Mouse (Mus musculus): ENCODE results near the gene Flot1. TPM values are rescaled to one million over a fixed set of nuclear protein-coding genes. Genes with fewer than 3 reads are reported as not detected.

The Flot1 gene
- total RNA-seq (2023): 10 to 100 TPM; 49.4 to 58.8 TPM

DNA sequence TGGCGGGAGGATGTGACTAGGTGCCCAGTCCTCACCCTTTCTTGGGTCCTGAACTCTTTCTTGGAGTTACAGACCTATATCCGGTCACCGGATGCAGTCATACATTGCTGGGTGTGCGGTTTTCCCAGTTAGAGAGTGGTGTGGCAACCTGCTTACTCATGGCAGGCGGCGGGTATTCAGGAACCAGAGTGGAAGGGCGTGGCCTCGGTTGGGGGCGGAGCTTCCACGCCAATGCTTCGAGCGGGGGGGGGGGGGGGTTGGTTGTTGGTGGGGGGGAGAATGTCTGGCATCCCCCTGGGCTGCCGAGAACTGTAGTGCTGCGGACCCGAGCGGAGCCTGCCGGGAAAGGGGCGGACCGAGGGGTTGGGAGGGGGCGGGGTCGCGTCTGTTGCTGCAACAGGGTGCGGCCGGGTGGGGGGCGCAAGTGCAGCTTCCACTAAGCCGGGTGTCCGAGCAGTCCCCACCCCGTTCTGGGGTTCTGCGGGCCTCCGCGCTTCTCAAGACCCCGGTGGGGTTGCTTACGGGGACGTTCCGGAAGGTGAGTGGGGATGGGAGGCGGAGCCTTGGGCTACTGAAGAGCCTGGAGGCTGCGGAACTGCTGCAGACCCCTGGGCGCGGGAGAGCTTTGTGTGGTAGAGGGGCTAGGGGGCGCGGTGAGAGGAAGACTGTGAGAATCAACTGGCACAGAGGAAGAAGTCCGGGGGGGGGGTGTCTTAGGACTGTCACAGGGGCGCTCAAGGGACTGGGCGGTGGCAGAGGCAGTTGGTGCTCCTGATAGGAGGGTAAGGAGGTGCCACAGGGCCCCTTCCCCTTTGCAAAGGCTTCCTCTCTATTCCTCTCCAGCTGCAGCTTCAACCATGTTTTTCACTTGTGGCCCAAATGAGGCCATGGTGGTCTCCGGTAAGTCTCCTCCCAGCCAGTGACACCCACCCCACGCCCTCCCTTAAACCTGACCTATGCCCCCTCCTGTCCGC, at the start of gene Flot1:
Gene Flot1 (plus strand): TSS at position 267 of the 974 bp plus-strand sequence.

GRCm38 (mm10) chr17:35821439-35822430, 1.3 kb upstream of the Flot1 start, which contains the start of gene Ier3:
TSS of gene Ier3 (plus strand) at chr17:35821684.

GRCm38 (mm10) chr17:35838122-35838544, 15.1 kb downstream of the Flot1 start, which contains the start of gene Tubb5:
TSS of gene Tubb5 (minus strand) at chr17:35838306.

DNA sequence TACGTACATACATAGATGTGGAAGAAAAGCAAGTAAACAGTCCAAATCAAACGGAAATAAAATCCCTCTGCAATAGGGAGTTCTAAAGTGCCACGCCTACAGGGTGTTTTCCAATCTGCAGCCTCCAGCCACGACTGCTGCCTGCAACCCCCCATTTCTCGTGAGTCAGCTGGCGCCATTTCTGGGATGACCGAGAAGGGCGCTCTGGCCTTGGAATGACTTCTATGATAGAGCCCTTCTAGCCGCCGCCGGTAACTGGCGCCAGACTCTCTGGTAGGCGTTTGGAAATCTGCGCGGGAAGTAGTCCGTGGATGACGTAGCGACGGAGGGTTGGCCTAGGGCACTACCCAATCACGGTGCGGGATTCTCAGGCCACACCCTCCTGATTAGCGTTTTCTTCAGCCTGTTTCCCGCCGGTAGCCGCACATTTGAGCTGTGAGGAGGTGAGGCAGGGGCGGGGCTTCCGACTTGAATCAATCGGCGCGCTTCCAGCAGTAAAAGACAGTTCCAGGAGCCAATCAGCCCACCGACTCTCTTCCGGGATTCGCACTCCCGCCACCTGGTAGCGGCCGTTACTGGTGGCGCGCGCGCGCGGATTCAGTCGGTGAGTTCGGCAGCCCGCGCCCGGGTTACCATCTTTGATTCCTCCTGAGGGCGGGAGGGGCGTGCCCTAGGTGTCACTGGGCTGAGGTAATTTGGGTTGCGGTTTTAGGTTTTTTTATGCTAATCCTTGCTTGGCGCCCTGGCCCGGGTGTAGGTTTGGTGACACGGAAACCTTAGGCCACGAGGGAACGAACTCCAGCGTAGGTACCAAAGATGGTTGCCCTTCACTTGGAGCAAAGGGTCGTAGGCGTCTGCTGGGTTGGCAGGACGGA, 18.3 kb downstream of the Flot1 start, which contains the start of gene Mdc1:
Gene Mdc1 (plus strand): TSS at position 440 of the 875 bp plus-strand sequence.

DNA sequence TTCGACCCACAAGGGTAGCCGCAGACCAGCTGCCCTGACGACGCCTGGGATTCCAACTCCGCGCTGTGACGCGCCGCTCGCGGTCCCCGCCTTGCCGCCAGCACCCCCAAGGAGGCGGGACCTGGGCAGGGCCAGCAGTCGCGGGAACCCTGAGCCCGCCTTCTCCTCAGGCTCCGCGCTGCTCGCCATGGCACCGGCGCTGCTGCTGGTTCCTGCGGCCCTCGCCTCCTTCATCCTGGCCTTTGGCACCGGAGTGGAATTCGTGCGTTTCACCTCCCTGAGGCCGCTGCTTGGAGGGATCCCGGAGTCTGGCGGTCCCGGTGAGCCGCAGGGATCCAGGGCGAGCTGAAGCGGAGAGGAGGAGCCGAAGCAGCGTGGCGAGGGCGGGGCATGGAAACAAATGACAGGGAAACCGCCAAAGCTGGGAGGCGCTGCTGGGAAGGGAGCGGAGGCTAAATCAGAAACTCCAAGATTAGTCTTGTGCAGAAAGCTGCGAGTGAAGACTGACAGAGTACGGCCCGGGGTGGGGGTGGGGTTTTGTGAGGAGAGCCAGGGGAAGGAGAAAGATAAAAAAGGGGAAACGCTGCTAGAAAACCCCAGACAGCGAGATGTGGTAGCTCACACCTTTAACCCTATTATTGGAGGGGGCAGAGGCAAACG, 38.3 kb downstream of the Flot1 start, which contains the start of gene Nrm:
Gene Nrm (plus strand): TSS at position 121 of the 660 bp plus-strand sequence.

GRCm38 (mm10) chr17:35865481-35866280, 42.7 kb downstream of the Flot1 start, which contains the start of gene Ppp1r18:
TSS of gene Ppp1r18 (plus strand) at chr17:35865593.

GRCm38 (mm10) chr17:35879245-35880057, 56.4 kb downstream of the Flot1 start, which contains the start of gene Dhx16:
TSS of gene Dhx16 (plus strand) at chr17:35879819.

Other genes starting within 250 kb of the Flot1 start
- not detected for gene Sfta2, start 221.7 kb upstream of the Flot1 start, total RNA-seq (2023)
- not detected for gene Gm9573, start 196.6 kb upstream of the Flot1 start, total RNA-seq (2023)
- not detected for gene Mucl3, start 179.5 kb upstream of the Flot1 start, total RNA-seq (2023)
- gene Vars2, start 155.6 kb upstream of the Flot1 start, total RNA-seq (2023): 10 to 100 TPM; 11.7 to 20.4 TPM
- 10 to 100 TPM; 13.5 to 15.9 TPM for gene Gtf2h4, start 149.5 kb upstream of the Flot1 start, total RNA-seq (2023)
- 1 to 10 TPM; 4.8 to 6.8 TPM for gene Ddr1, start 118.6 kb upstream of the Flot1 start, total RNA-seq (2023)
- 10 to 100 TPM; 48.1 to 53.2 TPM for gene Ier3, start 1.5 kb upstream of the Flot1 start, total RNA-seq (2023)
- gene Tubb5, start 15.1 kb downstream of the Flot1 start, total RNA-seq (2023): 100 to 1,000 TPM; 163 to 175 TPM
- 10 to 100 TPM; 37.7 to 38.5 TPM for gene Mdc1, start 18.3 kb downstream of the Flot1 start, total RNA-seq (2023)
- gene Nrm, start 38.1 kb downstream of the Flot1 start, total RNA-seq (2023): 10 to 100 TPM; 37.1 to 37.2 TPM
- gene Ppp1r18, start 42.4 kb downstream of the Flot1 start, total RNA-seq (2023): 100 to 1,000 TPM; 219 TPM
- 10 to 100 TPM; 76.0 to 84.5 TPM for gene Dhx16, start 56.6 kb downstream of the Flot1 start, total RNA-seq (2023)
- gene 2310061I04Rik, start 74.2 kb downstream of the Flot1 start, total RNA-seq (2023): 10 to 100 TPM; 13.3 to 21.1 TPM
- gene Atat1, start 86.8 kb downstream of the Flot1 start, total RNA-seq (2023): 10 to 100 TPM; 19.6 to 29.1 TPM
- gene Mrps18b, start 93.2 kb downstream of the Flot1 start, total RNA-seq (2023): 10 to 100 TPM; 35.6 to 39.0 TPM
- 100 to 1,000 TPM; 137 to 142 TPM for gene Ppp1r10, start 93.2 kb downstream of the Flot1 start, total RNA-seq (2023)
- 100 to 1,000 TPM; 141 to 162 TPM for gene Abcf1, start 146.5 kb downstream of the Flot1 start, total RNA-seq (2023)
- gene Gnl1, start 156.6 kb downstream of the Flot1 start, total RNA-seq (2023): 10 to 100 TPM; 63.8 to 71.6 TPM
- 10 to 100 TPM; 83.9 to 100.0 TPM for gene Prr3, start 157.0 kb downstream of the Flot1 start, total RNA-seq (2023)
- 10 to 100 TPM; 45.7 to 54.4 TPM for gene H2-T24, start 197.3 kb downstream of the Flot1 start, total RNA-seq (2023)
- gene H2-T23, start 209.6 kb downstream of the Flot1 start, total RNA-seq (2023): 100 to 1,000 TPM; 278 to 280 TPM
- gene H2-T22, start 219.5 kb downstream of the Flot1 start, total RNA-seq (2023): 10 to 100 TPM; 51.9 to 64.4 TPM
- not detected for gene Gm6034, start 219.7 kb downstream of the Flot1 start, total RNA-seq (2023)
- 10 to 100 TPM; 66.2 to 67.1 TPM for gene Gm11127, start 235.1 kb downstream of the Flot1 start, total RNA-seq (2023)

Data from monocyte, adult 59 days (primary cell).